Mouse (Mus musculus) olfactory bulb, adult 2 months (tissue): ENCODE measurements at regions not wholly inside any gene's neighbourhood (a gene's known extent, or its start where the extent isn't known, plus 50 kb on each side); places are given as distances from the start of the nearest gene placed in this dataset.

ENCODE experiments used
- CTCF ChIP-seq: fragments of 200-500 bp; IDR thresholded peaks from 2 replicates; pipeline ENCODE4 v1.5.1; 2012; ENCODE audit warnings: low read depth, mild to moderate bottlenecking, low read length, moderate library complexity; ENCODE audit not compliant: insufficient read depth
- POLR2A ChIP-seq: fragments of 200-500 bp; IDR thresholded peaks from 2 replicates; pipeline ENCODE4 v1.6.1; 2012; ENCODE audit warnings: mild to moderate bottlenecking, low read depth, low read length, moderate library complexity; ENCODE audit not compliant: insufficient read depth

DNA sequence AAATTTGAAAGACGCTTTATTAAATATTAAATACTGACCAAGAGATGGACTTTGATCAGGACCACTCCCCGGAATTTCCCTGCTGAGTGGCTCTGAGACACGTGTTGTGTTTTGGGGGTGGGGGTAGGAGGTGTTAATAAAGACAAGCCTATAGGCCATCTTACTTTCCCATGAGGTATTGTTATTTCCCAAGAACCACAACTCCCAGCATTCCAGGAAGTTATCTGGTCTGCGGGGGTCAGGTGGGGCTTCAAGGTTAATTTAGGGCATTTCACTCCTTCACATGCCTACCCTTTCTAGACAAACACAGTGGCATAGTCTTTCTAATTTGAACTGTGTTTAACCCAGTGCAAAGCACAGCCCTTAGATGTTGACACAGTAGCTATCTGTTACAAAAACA lies 209.0 kb downstream of the Ktn1 start:
- TF ChIP-seq CTCF (no peak), POLR2A (no peak)
